ENCODE assay signal across 10 mouse cellular contexts in the genomic region with DNA sequence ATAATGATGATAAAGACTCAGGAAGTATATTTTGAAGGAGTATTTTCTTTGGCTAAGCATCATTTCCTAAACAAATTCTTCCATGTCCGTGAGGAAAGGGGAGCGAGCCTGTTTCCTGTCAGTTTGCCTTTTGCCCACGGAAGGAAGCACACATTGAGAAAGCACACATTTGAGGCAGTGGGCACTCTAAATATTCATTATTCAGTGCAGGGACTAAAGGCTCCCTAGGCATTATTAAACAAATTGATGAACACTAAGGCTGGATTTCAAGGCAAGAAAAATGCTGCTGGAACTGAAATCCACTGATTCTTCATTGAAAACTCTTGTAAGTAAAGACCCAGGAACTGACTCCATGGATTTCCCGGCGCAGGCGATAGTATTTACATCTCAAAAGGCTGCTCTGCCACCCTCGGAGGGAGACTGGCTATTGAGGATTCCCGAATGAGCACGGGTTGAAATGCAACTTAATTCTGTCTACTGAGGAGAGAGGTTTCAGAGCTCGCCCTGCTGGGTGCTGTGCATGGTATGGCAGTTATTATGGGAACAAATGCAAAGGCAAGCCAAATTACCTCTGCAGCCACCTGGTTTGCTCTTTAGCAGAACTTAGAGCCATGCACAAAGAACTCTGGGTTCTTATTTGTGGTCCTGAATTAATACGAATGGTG.
DNase-seq lines count a peak whose midpoint lies in the region; ATAC-seq and TF ChIP-seq lines count a peak whose summit lies in the region.
"Had no signal": no experiment of that assay in that cellular context is flagged by ENCODE, and none has a peak within 500 bp of the region (broad histone marks: within the 10 kb centered on the region; RNA-seq: fewer than 3 reads in every experiment).

No protein-coding gene starts in this region.

- H3K27ac ChIP-seq in heart, embryonic 11.5 days (ENCODE audit: low read depth, low read length): no peak overlapping the region
- peak overlapping the region; percentile 69; the same call in 1 of the 2 replicates for H3K27ac ChIP-seq in ES-Bruce4 (ENCODE audit: insufficient read depth, low read length)
- peak overlapping the region; percentile 53 for H3K27ac ChIP-seq in forebrain, embryonic 10.5 days
- no peak overlapping the region for H3K27ac ChIP-seq in limb, embryonic 14.5 days (replicated peaks; ENCODE audit: low read depth, low read length)

- TF ChIP-seq POLR2A in ES-Bruce4 (IDR thresholded peaks at IDR 0.05; ENCODE audit: insufficient read depth, low read length): no peak
- no peak for TF ChIP-seq POLR2A in limb, embryonic 14.5 days (IDR thresholded peaks at IDR 0.05; ENCODE audit: borderline replicate concordance, extremely low read depth, insufficient read depth, insufficient read length)

- DNase-seq in heart, adult 18-20 months: no peak
- peak; percentile 64 for DNase-seq in forebrain, embryonic 10.5 days (ENCODE audit: extremely low spot score, low spot score)
- no peak for DNase-seq in limb, embryonic 14.5 days (ENCODE audit: low spot score)
- DNase-seq in adrenal gland, postnatal 10 days: no peak
- no peak for DNase-seq in gastrocnemius, postnatal 36 days
- DNase-seq in MN1 (ENCODE audit: low spot score): no peak
- DNase-seq: B cell, adult 2 months had no signal

- H3K36me3 ChIP-seq in heart, embryonic 11.5 days (ENCODE audit: control insufficient read depth, insufficient read depth, low read length): no peaks in the 10 kb centered on the region
- H3K36me3 ChIP-seq in ES-Bruce4 (ENCODE audit: control insufficient read depth, insufficient read depth, low read length, poor library complexity, severe bottlenecking): no peaks in the 10 kb centered on the region
- no peaks in the 10 kb centered on the region for H3K36me3 ChIP-seq in forebrain, embryonic 10.5 days (replicated peaks)
- H3K36me3 ChIP-seq in limb, embryonic 14.5 days (ENCODE audit: control insufficient read depth, insufficient read depth, low read length): no peaks in the 10 kb centered on the region

- ATAC-seq in heart, embryonic 11.5 days (replicated peaks; ENCODE audit: insufficient number of reproducible peaks, low FRiP score, low TSS enrichment): no peak
- no peak for ATAC-seq in limb, embryonic 14.5 days (ENCODE audit: low FRiP score, low read depth)

- TF ChIP-seq CTCF in ES-Bruce4 (IDR thresholded peaks at IDR 0.05; ENCODE audit: low read depth, low read length): no peak

- intact Hi-C loops in gastrocnemius, postnatal 36 days (cut with DNase I): no loop called here

- peak overlapping the region; percentile 50 for H3K4me2 ChIP-seq in heart, embryonic 11.5 days
- peak overlapping the region; percentile 33; the same call in 1 of the 2 replicates for H3K4me2 ChIP-seq in limb, embryonic 14.5 days (replicated peaks; ENCODE audit: low read depth, low read length, severe bottlenecking)

- peak; percentile 72; the same call in 1 of the 2 replicates for TF ChIP-seq EP300 in ES-Bruce4 (IDR thresholded peaks at IDR 0.05; ENCODE audit: insufficient read depth, low read depth, low read length)

- H3K4me3 ChIP-seq in heart, embryonic 11.5 days (ENCODE audit: low read depth, low read length): peak overlapping the region; percentile 10; the same call in 1 of the 2 replicates
- H3K4me3 ChIP-seq in ES-Bruce4 (ENCODE audit: low read depth, low read length): no peak overlapping the region
- H3K4me3 ChIP-seq in forebrain, embryonic 10.5 days: peak overlapping the region; percentile 36
- no peak overlapping the region for H3K4me3 ChIP-seq in limb, embryonic 14.5 days (replicated peaks; ENCODE audit: low read length)
- H3K4me3 ChIP-seq: myocyte had no signal

- H3K27me3 ChIP-seq in heart, embryonic 11.5 days (ENCODE audit: control insufficient read depth, insufficient read depth, low read length): no peaks in the 10 kb centered on the region
- no peaks in the 10 kb centered on the region for H3K27me3 ChIP-seq in ES-Bruce4 (ENCODE audit: control insufficient read depth, insufficient read depth, low read length, poor library complexity, severe bottlenecking)
- peaks cover 13% of the 10 kb centered on the region; the same call in 1 of the 2 replicates for H3K27me3 ChIP-seq in forebrain, embryonic 10.5 days (ENCODE audit: poor library complexity, severe bottlenecking)
- H3K27me3 ChIP-seq in limb, embryonic 14.5 days (ENCODE audit: control insufficient read depth, insufficient read depth, low read length): no peaks in the 10 kb centered on the region

- 6% methylated on average over 11 of the region's 11 CpGs for WGBS in heart, embryonic 11.5 days (ENCODE audit: insufficient replicate concordance)
- WGBS in forebrain, embryonic 10.5 days: under 1% methylated on average over 11 of the region's 11 CpGs
- 5% methylated on average over 11 of the region's 11 CpGs for WGBS in limb, embryonic 14.5 days

- H3K4me1 ChIP-seq in heart, embryonic 11.5 days (ENCODE audit: control insufficient read depth, insufficient read depth, low read length): no peaks in the 10 kb centered on the region
- H3K4me1 ChIP-seq in ES-Bruce4 (ENCODE audit: control insufficient read depth, insufficient read depth, low read length): peaks cover 4% of the 10 kb centered on the region
- peaks cover 43% of the 10 kb centered on the region for H3K4me1 ChIP-seq in forebrain, embryonic 10.5 days
- H3K4me1 ChIP-seq in limb, embryonic 14.5 days (ENCODE audit: control insufficient read depth, insufficient read depth, low read length): peaks cover 8% of the 10 kb centered on the region

- H3K9me3 ChIP-seq in heart, embryonic 11.5 days (replicated peaks; ENCODE audit: control insufficient read depth, low read length): no peaks in the 10 kb centered on the region
- no peaks in the 10 kb centered on the region for H3K9me3 ChIP-seq in ES-Bruce4 (replicated peaks; ENCODE audit: control insufficient read depth, insufficient read depth, low read length, poor library complexity, severe bottlenecking)
- H3K9me3 ChIP-seq in forebrain, embryonic 10.5 days: no peaks in the 10 kb centered on the region
- no peaks in the 10 kb centered on the region for H3K9me3 ChIP-seq in limb, embryonic 14.5 days (ENCODE audit: control insufficient read depth, low read length)

- H3K9ac ChIP-seq in heart, embryonic 11.5 days (ENCODE audit: low read depth, low read length): no peak overlapping the region
- H3K9ac ChIP-seq in ES-Bruce4 (ENCODE audit: low read depth, poor library complexity, severe bottlenecking): no peak overlapping the region
- H3K9ac ChIP-seq in limb, embryonic 14.5 days (ENCODE audit: low read depth, low read length, severe bottlenecking): no peak overlapping the region

Comparison
In these comparisons a context has a peak if more than half of its experiments do, and no peak if none do; other contexts are left out.
1. H3K27ac ChIP-seq: peak in ES-Bruce4 (single experiment) and forebrain, embryonic 10.5 days (single experiment); none in heart, embryonic 11.5 days (single experiment) and limb, embryonic 14.5 days (single experiment).
2. H3K4me3 ChIP-seq: peak in heart, embryonic 11.5 days (single experiment) and forebrain, embryonic 10.5 days (single experiment); none in ES-Bruce4 (single experiment) and limb, embryonic 14.5 days (single experiment).